Mouse (Mus musculus) retina, embryonic 14.5 days (tissue): ENCODE data around the gene Dnajb12.

ENCODE experiments used
- DNase-seq: peaks from one replicate; pipeline ENCODE4 v3.0.0-alpha.2; 2015; ENCODE audit warnings: low spot score

Gene Dnajb12

DNA sequence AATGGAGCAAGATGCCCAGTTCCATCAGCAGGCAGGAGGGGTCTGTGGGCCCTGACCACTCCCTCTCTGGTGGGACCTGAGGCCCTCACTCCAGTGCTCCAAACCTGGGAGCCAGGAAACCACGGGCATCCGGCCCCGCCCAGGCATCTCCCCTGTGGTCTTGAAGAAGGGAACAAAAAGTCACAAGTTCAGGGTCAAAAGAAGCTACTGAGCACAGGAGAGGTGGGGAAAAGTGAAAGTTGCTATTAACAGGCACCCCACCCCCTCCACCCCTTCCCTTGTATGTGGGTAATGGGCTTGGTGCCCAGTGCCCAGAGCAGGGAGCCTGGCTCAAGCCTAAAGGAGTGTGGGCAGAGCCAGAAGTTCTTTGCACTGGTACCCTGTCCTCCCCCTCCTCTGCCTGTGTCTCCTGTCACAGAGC is 17.6 kb downstream of the Dnajb12 start:
- no peak for DNase-seq

DNA sequence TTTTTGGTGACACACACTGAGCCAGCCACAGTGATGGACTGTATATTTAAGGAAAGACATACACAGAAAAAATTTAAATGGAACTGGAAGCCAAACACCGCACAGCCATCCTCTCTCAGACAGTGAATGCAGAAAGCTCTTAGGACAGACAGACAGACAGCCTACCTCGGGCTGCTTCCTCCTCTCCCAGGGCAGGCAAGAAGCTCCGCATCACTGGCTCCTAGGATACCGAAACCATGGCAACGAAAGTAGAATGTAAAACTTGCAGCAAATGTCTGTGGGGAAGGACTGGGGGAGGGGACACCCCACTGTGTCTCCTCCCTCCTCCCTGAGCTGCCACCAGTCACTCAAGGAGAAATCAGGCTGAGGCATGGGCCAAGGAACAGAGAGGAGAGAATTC is 18.2 kb downstream of the Dnajb12 start:
- DNase-seq = peak; percentile 77

DNA sequence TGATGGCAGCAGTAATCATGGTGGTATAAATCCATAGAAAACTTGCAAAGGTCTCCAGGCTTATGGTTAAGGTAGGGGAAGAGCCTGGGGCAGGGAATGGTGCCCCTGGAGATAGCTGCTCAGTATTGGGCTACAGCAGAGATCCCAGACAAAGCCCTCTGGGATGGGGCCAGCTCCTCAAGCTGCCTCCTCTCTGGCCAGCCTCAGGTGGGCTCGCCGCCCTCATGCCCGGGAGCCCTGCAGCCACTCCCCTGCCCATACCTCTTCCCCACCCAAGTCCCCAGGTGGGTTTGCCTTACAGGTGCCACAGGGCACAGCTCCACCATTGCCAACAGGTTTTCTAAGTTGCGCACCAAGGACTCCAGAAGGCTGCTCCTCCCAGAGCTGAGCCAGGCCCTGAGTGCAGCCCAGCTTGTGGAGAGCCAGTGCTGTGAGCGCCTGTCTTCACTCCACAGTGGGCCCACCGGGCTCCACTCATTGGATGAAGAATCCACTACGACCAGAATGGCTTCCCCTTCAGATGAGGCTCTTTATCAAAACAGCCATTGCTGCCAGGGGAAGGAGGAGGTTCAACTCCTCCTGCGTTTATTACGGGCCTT is 18.9 kb downstream of the Dnajb12 start:
- DNase-seq = no peak

DNA sequence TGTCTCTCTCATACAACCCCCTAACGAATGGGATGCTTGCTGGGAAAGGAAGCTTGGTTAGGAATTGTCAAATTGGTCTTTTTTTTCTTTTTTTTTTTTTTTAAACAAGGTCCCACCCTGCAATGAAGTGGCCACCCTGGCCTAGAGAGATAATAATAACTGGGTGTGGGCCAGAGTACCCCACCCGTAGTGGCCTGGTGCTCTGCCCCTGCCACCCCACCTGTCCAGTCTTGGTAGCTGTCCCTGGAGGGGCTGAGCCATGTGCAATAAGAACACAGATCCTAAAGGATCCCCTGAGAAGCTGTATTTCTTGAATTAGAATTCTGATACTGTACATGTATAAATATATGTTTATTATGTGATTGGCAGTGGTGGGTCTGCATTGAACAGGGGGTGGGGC is 19.6 kb downstream of the Dnajb12 start:
- no peak for DNase-seq

DNA sequence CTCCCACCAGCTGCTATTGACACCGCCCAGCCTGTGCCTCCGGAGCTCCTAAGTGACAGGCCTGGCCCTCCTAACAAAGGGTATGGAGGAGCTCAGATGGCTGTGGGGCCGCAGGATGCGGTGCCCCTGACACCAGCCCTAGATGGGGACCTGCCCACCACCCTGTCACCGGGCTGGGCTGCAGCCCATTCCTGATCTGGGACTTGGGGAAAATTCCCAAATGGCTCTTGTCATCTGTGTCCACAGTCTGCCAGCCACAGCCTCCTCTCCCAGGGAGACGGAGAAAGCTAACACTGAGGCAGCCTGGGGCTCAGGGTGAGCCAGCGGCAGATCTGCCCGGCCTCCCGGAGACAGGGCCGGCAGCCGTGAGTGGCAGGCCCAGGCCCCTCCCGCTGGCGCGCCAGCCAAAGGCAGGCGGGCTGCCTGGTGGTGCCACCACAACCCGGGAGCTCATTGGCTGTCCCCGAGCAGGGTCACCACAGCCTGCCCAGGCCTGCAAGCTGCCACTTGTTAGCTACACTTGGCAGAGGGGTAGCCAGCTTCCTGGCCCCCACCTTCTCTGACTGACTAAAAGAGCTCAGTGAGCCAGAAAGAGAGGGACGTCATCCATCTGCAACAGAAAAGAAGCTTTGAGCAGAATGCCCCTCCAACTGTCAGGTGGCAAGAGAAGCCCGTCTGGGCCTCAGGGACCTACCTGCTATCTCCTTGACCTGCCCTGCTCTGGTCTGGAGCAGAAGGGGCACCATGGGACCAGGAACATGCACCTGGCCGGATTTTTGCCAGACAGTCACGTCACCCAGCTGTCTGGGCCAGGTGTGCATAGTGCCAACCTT is 20.2 kb downstream of the Dnajb12 start:
- DNase-seq = peak; percentile 91

DNA sequence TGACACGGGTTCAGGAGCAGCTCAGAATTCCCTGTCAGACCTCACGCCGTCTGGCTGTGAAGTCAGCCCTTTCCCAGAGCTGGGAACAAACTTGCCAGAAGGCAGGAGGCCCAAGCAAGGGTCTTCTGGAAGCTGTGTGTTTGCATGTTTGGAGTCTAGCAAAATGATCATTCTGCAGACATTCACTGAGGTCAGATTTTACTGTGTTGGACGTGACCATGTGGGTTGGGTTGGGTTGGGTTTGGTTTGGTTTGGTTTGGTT is 20.7 kb downstream of the Dnajb12 start:
- DNase-seq = no peak

DNA sequence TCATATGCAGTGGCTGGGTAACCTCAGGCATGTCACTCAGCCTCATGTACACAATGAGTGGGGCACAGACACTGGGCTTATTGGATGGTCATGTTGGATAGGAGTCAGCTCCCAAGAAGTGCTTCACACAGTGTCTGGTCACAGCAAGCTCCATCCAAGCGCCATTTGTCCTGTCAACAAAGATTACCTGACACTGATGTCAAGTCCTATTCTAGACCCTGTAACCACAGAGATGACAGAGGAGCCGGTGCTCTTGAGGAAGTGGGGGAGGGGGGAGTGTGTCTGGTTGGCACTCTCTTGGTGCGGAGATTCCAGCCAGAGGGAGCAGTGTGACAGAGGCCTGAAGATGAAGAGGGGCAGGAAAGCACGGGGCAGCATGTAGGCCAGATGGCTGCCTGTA is 21.6 kb downstream of the Dnajb12 start:
- DNase-seq = peak; percentile 35

DNA sequence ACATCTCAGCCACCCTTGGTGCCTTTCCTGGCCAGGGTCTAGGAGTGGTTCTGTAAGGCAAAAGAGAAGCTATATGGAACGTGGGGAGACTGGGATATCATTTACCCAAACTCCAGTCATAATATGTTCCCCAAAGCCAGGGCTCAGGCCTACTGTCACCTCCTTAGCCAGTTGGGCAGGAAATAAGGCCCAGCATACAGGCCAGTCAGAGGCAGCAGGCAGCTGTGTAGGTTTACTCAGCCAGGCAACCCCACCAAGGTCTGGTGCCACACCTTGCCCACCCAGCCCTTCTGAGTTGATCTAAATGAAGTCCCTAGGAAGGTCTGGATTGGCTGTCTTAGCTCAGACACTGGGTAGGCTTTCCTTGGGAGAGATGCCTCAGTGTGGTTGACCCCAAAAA is 22.1 kb downstream of the Dnajb12 start:
- DNase-seq = no peak

DNA sequence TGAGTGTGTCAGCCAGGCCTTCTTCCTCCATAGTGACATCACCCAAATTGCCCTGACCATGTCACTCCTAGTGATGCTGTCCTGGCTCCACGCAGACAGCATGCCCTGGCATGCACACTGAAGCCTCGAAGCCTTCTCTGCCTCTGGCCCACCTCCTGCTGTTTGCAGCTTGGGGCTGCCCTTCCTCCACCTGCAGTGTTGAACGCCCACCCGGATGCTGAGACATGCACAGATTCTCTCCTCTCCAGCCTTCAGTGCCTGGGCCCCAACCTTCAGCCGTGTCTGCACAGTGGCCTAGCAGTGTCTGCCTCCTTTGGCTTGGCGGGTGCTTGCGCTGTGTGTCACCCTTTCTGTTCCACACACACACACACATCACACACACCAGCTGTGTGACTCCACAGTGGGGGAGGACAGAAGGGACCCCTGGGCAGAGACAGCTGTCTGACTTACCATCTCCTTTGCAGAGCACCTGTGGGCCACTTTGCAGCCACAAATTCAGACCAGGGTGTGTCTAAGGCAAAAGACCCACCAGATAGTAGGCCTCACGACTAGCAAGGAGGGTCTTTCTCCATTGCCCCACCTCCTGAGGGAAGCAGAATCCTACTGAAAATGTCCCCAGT is 22.7 kb downstream of the Dnajb12 start:
- no peak for DNase-seq

DNA sequence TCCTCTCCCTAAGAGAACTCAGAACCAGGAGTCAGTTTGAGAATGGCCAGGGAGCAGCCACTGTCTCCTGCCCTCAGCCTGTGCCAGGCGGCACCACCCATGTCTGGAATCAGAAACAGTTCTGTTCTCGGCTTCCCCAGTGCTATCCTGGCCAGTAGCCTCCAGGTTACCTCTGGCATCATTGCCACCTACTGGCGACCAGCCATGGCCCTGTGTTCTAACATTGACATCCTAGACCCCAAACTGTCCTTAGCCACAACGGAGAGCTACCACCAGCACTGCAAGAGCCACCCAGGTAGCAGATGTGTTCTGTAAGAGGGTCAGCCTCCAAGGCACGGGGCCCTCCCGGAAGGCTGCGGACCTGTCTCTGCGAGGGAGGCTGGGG is 23.2 kb downstream of the Dnajb12 start:
- DNase-seq = no peak

DNA sequence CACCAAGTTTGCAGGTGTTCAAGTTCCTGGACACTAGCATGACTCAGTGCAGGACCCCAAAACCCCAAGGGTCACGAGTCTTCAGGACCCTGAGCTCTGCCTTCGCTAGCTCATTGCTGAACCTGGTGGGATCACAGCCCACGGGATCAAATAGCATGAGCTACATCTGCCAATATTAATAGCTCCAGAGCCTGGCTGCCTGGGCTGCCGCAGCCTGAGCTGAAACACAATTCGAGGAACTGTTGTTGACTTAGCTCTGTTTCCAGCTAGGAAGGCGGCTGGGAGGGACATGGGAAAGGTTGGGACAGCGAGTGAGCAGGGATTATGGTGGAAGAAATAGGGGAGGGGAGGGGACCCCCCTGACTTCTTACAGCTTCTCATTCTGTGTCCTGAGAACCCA is 23.8 kb downstream of the Dnajb12 start:
- no peak for DNase-seq

DNA sequence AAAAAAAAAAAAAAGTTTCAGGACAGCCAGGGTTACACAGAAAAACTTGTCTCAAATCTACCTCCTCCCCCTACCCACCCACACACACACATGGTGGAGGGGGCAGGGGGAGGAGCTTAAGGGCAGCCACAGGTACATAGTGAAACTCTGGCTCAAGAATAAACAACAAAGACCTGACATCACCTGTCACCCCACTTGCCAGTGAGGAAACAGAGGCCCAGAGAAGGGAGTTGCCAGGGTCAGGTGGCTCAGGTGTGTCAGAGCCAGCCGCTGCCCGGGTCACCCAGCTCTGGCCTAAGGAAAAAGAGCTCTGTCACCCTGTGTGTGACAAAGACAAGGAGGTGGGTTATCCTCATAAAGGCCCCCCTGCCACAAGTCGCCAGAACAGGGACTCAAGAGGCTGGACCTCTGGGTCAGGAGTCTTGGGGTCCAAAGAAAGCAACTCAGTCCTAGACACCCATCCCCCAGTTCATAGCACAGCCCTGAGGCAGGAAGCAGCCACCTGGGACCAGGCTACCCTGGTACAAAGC is 27.8 kb downstream of the Dnajb12 start:
- DNase-seq = no peak

DNA sequence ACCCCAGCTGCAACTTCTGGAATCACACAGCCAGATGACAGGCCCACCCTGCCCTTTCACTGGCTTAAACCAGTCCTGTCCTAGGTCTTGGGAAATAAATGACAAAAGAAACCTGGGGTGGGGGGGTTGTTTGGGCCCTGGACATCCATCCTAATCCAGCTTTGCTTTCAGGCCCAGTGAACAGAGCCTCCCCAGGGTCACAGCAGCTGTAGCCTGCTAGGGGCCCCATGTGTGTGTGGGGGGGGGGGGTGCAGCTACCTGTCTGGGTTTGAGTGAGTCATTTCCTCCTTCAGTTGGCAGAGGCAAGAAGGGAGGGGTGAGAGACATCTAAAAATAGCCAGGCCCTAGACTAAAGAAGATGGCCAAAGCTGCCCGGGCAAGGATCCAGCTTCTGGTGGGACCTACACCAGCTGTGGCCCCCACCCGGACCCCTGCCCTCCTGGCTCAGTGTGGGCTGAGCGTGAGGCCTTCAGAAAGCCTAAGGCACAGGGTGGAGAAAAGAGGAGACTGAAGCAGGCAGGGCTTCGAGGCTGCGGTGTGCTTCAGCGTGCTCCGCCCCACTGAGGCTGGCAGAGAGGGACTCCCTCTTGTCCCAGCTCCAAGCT is 28.4 kb downstream of the Dnajb12 start:
- DNase-seq = no peak

DNA sequence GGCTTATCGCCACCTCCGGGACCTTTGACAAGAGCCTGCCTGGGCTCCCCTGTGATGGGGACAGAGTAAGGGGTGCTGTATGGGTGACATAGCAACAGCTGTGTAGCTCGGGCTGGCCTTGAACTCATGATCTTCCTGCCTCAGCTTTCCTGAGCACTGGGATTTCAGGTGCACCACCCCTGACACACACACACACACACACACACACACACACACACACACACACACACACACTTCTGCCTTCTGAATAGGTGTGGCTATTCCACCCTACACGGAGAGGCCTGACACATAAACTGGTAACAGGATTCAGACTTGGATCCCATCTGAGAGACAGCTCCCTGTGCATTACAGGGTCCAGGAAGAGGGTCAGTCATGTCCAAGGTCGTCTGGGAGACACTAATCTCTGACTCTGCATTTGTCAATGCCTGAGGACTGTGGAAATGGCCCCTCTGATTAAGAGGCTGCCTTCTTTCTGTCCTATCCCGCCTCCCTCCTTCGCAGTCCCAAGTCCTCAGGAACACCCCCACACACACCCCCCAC is 29.5 kb downstream of the Dnajb12 start:
- DNase-seq = no peak

DNA sequence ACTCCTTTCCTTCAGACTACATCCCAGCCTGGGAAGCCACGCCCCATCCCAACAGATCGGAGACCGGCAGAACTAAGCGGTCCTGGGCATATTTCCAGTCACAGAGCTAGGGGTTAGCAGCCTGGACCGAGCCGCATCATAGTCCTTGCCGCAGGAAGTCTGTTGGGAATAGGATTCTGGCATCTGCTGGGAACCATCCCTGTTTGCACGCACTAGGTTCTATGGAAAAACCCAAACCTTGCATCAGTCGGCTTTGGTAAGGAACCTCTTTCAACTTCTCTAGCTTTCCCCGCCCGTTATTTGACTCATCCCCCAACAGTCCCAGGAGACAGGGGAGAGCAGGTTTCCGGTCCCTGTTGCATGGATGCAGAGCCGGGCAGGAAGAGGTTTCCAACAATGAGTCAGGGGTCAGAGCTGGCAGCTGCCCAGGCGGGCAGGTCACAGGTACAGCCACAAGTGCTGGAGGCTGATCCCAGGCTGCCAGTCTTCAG is 30.0 kb downstream of the Dnajb12 start:
- DNase-seq = peak; percentile 32

DNA sequence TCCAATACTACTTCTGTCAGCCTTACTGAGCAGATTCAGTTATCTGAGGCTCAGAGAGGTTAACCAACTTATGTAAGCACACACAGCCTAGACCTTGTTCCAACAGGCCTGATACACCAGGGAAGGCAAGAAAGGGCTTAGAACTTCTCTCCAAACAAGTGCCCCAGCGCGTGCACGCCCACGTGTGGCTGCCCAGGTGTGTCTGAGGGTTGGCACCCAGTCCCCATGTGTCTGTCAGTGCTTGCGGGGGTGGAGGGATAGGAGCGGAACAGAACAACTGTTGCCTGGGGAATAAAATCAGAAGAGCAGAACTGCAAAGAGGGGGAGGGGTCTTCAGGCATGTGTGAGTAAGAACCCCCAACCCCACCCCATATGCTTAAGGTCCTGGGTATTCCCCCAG is 31.7 kb downstream of the Dnajb12 start:
- no peak for DNase-seq

DNA sequence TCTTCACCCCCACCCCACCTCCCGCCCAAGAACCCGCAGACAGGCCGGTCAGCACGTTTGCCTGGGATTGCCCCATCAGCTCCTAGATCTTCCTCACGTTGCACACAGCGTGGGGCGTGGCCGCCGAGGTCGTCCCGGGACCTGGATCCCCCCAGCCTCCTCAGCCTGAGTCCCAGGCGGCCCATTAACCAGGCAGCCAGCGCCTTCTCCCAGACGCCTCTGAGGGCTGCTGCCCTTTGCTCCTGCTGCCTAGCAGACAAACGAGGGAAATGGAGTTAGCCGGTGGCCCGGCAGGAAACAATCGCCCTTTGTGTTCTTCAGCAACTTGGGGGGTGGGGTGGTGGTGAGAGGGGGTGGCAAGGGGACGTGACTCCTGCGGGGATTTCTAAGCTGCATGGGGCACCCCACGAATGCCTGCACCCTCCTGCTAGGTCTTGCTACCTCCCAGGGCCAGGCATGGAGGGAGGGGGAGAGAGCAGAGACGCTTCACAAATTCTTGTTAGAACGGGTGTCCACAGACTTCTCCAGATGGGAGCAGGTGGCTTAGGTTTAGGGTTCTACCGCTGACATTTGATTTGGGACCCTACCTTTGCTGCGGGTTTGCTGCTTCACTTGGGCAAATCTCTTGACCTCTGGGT is 32.3 kb downstream of the Dnajb12 start:
- peak; percentile 68 for DNase-seq

DNA sequence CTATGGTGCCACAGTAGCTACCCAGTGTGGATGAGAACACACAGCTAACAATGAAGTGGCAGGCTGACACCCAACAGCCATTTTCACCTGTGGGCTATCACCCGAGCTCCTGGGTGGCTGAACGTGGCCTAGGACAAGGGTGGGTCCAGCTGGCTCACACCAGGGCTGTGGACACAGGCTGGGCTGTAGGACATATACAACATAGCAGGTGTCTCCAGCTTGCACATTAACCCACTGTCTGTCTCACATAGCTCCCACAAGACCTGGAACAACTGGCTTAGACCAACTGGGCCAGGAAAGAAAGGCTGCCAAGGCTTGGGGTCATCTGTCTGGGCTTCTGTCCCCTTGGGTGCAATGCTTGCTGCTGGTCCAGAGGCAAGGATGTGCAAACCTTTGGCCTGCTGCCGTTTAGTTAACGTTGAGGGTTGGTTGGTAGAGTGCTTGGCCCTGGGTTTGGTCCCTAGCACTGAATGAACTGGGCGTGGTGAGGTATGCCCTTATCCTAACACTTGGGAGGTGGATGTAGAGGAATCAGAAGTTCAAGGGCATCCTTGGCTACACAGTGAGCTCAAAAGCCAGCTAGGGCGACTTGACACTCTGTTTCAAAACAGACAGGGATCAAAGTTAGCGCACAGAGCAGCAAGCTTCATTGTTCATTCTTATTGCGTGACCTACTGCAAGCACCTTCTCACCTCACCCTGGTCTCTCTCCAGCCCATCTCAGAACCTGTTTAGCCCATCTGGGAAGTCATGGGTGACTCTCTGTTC is 36.0 kb downstream of the Dnajb12 start:
- DNase-seq = no peak

DNA sequence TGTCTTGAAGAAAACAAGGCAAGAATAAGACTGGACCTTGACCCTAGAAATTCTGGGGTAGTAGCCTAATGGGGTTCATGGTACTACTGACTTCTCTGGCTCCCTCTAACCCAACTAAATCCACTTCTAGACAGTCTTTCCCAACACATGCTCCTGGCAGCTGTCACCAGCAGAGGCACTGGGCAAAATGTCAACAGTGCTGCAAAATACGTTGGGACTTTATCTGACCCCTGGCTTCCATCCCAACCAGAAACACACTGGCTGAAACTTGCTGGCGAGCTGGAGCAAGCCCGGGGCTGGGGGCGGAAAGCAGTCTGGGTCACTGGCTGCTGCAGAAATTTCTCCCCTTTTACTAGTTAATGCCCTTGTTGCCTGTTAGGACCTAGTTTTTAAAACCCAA is 36.8 kb downstream of the Dnajb12 start:
- no peak for DNase-seq

DNA sequence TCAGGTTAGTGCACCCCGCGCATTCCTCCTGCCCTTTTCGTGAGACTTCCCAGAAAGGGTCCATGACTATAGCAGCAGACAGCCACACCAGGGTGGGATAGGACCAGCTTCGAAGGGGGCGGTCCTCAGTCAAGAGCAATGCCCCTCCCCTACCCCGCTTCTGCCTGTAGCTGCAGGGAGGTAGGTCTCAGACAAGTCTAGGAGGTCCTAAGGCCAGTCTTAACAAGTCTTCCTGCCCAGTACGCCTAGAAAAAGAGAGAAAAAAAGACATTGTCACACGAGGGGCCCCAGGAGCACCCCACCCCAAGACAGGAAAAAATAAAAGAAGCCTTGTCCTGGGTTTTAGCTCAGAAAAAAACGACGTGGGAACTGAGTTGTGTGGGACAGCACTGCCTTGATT is 37.3 kb downstream of the Dnajb12 start:
- DNase-seq = peak; percentile 73

DNA sequence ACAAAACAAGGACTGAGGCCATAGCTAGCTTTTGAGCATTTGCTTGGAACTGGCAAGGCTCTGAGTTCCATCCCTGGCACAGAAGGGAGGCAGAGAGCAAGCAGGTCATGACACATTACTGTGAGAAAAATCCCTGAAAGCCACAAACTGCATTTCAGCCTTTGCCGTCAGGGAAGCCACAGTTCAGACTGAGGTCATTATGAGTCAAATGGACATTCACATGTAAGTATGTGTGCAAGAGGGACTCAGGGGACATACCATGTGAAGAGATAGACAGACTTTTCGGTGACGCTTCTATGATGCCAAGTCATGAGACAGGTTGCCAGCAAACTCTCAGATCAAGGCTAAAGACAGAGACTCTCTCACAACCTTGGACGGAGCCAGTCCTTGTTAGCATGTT is 38.8 kb downstream of the Dnajb12 start:
- DNase-seq = no peak
